Mouse (Mus musculus): ENCODE data around the gene Snupn. TPM values are rescaled to one million over a fixed set of nuclear protein-coding genes. Genes with fewer than 3 reads are reported as not detected.
A peak's percentile ranks its signal among the peaks of the same experiment; 100 is the strongest.

Gene Snupn
- total RNA-seq, 1 experiment: 18.2 TPM

DNA sequence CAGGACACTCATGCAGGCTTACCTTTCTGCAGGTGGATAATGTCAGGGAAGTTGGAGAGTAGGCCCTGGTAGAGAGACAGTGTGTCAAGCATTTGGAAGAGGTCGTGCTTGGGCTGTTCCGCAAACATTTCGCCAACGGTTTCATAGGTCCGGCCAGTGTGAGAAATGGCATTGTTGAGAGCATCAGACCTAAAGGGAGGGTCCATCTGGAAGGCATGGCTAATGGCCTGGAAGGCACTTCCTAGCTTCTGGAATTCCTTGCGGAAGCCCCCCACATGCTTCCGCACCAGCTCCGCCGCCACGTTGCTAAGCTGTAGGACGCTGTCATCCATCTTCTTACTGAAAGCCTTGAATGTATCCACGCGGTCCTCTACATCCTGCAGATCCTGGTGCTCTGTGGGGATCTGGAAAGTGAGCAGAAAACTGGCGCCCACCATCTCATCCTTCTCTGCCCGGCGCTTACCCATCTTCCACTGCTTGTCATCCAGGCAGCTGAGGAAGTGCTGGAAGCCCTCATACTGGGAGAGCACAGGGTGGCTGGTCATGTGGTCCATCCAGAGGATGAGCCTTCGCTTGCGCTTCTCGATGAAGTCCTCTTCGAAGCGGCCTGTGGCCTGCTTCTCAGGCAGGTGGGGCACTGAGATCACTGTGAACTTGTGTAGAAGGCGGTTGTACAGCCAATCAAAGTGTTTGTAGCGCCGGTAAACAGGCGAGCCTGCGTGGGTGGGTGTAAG lies 25.2 kb upstream of the Snupn start:
- in situ Hi-C loops (cut with MboI; ENCODE audit: low sequenced_read_pairs in 2 of 2, unreplicated experiment in 2 of 2): no loop called here
- Histone ChIP-seq H3K27ac (ENCODE audit: insufficient read depth, low read depth, low read length, poor library complexity, severe bottlenecking) (no peak overlapping the region), H3K4me3 (ENCODE audit: insufficient read depth in 1 of 2, low read depth in 1 of 2, low read length in 2 of 2, poor library complexity in 1 of 2, severe bottlenecking in 1 of 2) (no peak overlapping the region), H3K9ac (ENCODE audit: insufficient read depth, low read depth, low read length, poor library complexity, severe bottlenecking) (no peak overlapping the region), H3K9me3 (ENCODE audit: control insufficient read depth, insufficient read depth, low read depth, low read length) (no peaks in the 10 kb centered on the region), H3K36me3 (ENCODE audit: control insufficient read depth, insufficient read depth, low read length, poor library complexity, severe bottlenecking) (no peaks in the 10 kb centered on the region), H3K4me1 (ENCODE audit: control insufficient read depth in 2 of 2, insufficient read depth in 2 of 2, low read length in 2 of 2, poor library complexity in 1 of 2) (peaks cover 3 to 9% of the 10 kb centered on the region in 2 experiments; a peak in 2 of 4 replicates)
- no peak for TF ChIP-seq ZC3H11A (IDR thresholded peaks at IDR 0.05; ENCODE audit: borderline replicate concordance, low read depth, low read length)
- TF ChIP-seq CHD2 (IDR thresholded peaks at IDR 0.05; ENCODE audit: low read depth, low read length): no peak
- TF ChIP-seq MAFK (IDR thresholded peaks at IDR 0.05; ENCODE audit: insufficient read depth, low read depth, low read length): no peak
- no peak for TF ChIP-seq ZNF384 (IDR thresholded peaks at IDR 0.05; ENCODE audit: low read depth, low read length)
- no peak for TF ChIP-seq HCFC1 (IDR thresholded peaks at IDR 0.05; ENCODE audit: borderline replicate concordance, insufficient read depth, low read length)
- no peak for DNase-seq (ENCODE audit: low read depth, low spot score)

DNA sequence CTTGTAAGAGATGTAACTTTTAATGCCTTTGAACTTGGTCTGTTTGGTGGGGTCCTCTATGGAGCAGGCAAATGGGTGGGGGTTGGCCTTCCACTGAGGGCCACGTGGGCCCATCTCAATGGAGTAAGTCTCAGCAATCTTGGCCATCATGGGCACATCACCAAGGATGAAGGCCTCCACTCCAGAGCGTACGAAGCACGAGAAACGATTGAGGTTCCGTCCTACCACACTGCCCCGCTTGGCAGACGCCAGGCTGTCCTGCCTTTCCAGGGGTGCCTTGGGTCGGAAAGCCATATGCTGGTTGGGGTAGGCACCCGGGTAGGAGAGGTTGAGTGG lies 24.7 kb upstream of the Snupn start:
- no peak overlapping the region for H3K9ac ChIP-seq (ENCODE audit: insufficient read depth, low read depth, low read length, poor library complexity, severe bottlenecking)
- DNase-seq (ENCODE audit: low read depth, low spot score): no peak
- no peaks in the 10 kb centered on the region for H3K9me3 ChIP-seq (ENCODE audit: control insufficient read depth, insufficient read depth, low read depth, low read length)
- TF ChIP-seq ZC3H11A (IDR thresholded peaks at IDR 0.05; ENCODE audit: borderline replicate concordance, low read depth, low read length) (no peak), ZNF384 (IDR thresholded peaks at IDR 0.05; ENCODE audit: low read depth, low read length) (no peak), MAFK (IDR thresholded peaks at IDR 0.05; ENCODE audit: insufficient read depth, low read depth, low read length) (no peak), HCFC1 (IDR thresholded peaks at IDR 0.05; ENCODE audit: borderline replicate concordance, insufficient read depth, low read length) (no peak), CHD2 (IDR thresholded peaks at IDR 0.05; ENCODE audit: low read depth, low read length) (no peak)
- no peak overlapping the region for H3K27ac ChIP-seq (ENCODE audit: insufficient read depth, low read depth, low read length, poor library complexity, severe bottlenecking)
- in situ Hi-C loops (cut with MboI; ENCODE audit: low sequenced_read_pairs in 2 of 2, unreplicated experiment in 2 of 2): no loop called here
- H3K36me3 ChIP-seq (ENCODE audit: control insufficient read depth, insufficient read depth, low read length, poor library complexity, severe bottlenecking): no peaks in the 10 kb centered on the region
- no peak overlapping the region for H3K4me3 ChIP-seq (ENCODE audit: insufficient read depth in 1 of 2, low read depth in 1 of 2, low read length in 2 of 2, poor library complexity in 1 of 2, severe bottlenecking in 1 of 2)
- peaks cover 3 to 9% of the 10 kb centered on the region in 2 experiments; a peak in 2 of 4 replicates for H3K4me1 ChIP-seq (ENCODE audit: control insufficient read depth in 2 of 2, insufficient read depth in 2 of 2, low read length in 2 of 2, poor library complexity in 1 of 2)

GRCm38 (mm10) chr9:56926387-56926786 lies 24.3 kb upstream of the Snupn start:
- Histone ChIP-seq H3K9me3 (ENCODE audit: control insufficient read depth, insufficient read depth, low read depth, low read length) (no peaks in the 10 kb centered on the region), H3K4me1 (ENCODE audit: control insufficient read depth in 2 of 2, insufficient read depth in 2 of 2, low read length in 2 of 2, poor library complexity in 1 of 2) (peaks cover 3 to 9% of the 10 kb centered on the region in 2 experiments; a peak in 2 of 4 replicates), H3K36me3 (ENCODE audit: control insufficient read depth, insufficient read depth, low read length, poor library complexity, severe bottlenecking) (no peaks in the 10 kb centered on the region), H3K9ac (ENCODE audit: insufficient read depth, low read depth, low read length, poor library complexity, severe bottlenecking) (no peak overlapping the region), H3K27ac (ENCODE audit: insufficient read depth, low read depth, low read length, poor library complexity, severe bottlenecking) (no peak overlapping the region), H3K4me3 (ENCODE audit: insufficient read depth in 1 of 2, low read depth in 1 of 2, low read length in 2 of 2, poor library complexity in 1 of 2, severe bottlenecking in 1 of 2) (no peak overlapping the region)
- DNase-seq (ENCODE audit: low read depth, low spot score): no peak
- in situ Hi-C loops (cut with MboI; ENCODE audit: low sequenced_read_pairs in 2 of 2, unreplicated experiment in 2 of 2): no loop called here
- no peak for TF ChIP-seq ZNF384 (IDR thresholded peaks at IDR 0.05; ENCODE audit: low read depth, low read length)
- no peak for TF ChIP-seq ZC3H11A (IDR thresholded peaks at IDR 0.05; ENCODE audit: borderline replicate concordance, low read depth, low read length)
- TF ChIP-seq MAFK (IDR thresholded peaks at IDR 0.05; ENCODE audit: insufficient read depth, low read depth, low read length): no peak
- TF ChIP-seq HCFC1 (IDR thresholded peaks at IDR 0.05; ENCODE audit: borderline replicate concordance, insufficient read depth, low read length): no peak
- TF ChIP-seq CHD2 (IDR thresholded peaks at IDR 0.05; ENCODE audit: low read depth, low read length): no peak

DNA sequence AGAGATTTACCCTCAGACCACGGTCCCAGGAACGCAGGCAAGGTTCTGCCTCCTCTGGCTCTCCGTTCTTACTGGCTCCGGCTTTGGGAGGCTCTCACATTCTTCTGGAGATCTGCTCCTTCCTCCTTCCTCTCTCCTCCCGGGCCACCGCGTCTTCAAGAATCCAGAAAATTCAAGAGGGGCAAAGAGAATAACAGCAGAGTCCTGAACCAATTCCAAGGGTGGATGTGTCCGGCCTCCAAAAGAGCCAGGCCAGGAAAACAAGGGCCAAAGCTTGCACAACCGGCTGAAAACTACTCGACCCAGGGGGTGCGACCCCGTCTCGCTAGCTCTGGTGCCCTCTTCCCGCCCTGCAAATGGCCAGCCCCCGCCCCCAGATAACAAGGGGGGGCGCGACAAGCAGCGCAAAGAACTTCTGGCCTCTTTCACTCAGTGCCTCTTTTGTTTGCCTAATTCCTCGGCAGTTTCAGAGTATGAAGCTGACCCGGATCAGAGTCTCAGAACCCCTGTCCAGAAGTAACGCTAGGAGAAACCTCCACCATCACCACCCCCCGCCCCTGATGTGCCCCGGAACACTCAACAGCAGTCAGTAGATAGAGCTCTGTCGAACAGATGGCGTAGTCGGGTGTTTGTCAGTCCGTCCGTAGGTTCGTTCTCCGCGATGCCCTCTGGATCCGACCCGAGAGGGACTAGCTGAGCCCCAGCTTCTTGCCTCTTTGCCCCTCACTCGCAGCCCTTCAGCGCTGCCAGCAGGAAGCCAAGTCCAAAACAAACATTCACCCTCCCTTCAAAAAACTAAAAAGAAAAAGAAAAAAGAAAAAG lies 23.3 kb upstream of the Snupn start:
- Histone ChIP-seq H3K4me1 (ENCODE audit: control insufficient read depth in 2 of 2, insufficient read depth in 2 of 2, low read length in 2 of 2, poor library complexity in 1 of 2) (peaks cover 3 to 9% of the 10 kb centered on the region in 2 experiments; a peak in 2 of 4 replicates), H3K4me3 (ENCODE audit: insufficient read depth in 1 of 2, low read depth in 1 of 2, low read length in 2 of 2, poor library complexity in 1 of 2, severe bottlenecking in 1 of 2) (peak overlapping the region; percentile 87 to 97), H3K36me3 (ENCODE audit: control insufficient read depth, insufficient read depth, low read length, poor library complexity, severe bottlenecking) (no peaks in the 10 kb centered on the region), H3K9ac (ENCODE audit: insufficient read depth, low read depth, low read length, poor library complexity, severe bottlenecking) (peak overlapping the region; percentile 45), H3K27ac (ENCODE audit: insufficient read depth, low read depth, low read length, poor library complexity, severe bottlenecking) (no peak overlapping the region), H3K9me3 (ENCODE audit: control insufficient read depth, insufficient read depth, low read depth, low read length) (no peaks in the 10 kb centered on the region)
- in situ Hi-C loops (cut with MboI; ENCODE audit: low sequenced_read_pairs in 2 of 2, unreplicated experiment in 2 of 2): no loop called here
- no peak for DNase-seq (ENCODE audit: low read depth, low spot score)
- no peak for TF ChIP-seq ZC3H11A (IDR thresholded peaks at IDR 0.05; ENCODE audit: borderline replicate concordance, low read depth, low read length)
- no peak for TF ChIP-seq ZNF384 (IDR thresholded peaks at IDR 0.05; ENCODE audit: low read depth, low read length)
- TF ChIP-seq MAFK (IDR thresholded peaks at IDR 0.05; ENCODE audit: insufficient read depth, low read depth, low read length): no peak
- no peak for TF ChIP-seq CHD2 (IDR thresholded peaks at IDR 0.05; ENCODE audit: low read depth, low read length)
- no peak for TF ChIP-seq HCFC1 (IDR thresholded peaks at IDR 0.05; ENCODE audit: borderline replicate concordance, insufficient read depth, low read length)

Data from ES-E14 (cell line).